Mouse (Mus musculus) MEL (cell line): ENCODE measurements at regions not wholly inside any gene's neighbourhood (a gene's known extent, or its start where the extent isn't known, plus 50 kb on each side); places are given as distances from the start of the nearest gene placed in this dataset.

ENCODE experiments used
- CTCF ChIP-seq, 3 experiments: IDR thresholded peaks in 2 of 3; conservative IDR thresholded peaks in 1 of 3; 2 replicates each; pipeline ENCODE4 v1.5.1; 2011 to 2012; ENCODE audit warnings: low read length in 3 of 3, low read depth in 2 of 3, mild to moderate bottlenecking in 2 of 3, improper control_type of control experiment in 1 of 3, inconsistent platforms in 1 of 3, mixed read lengths in 1 of 3, moderate library complexity in 1 of 3; ENCODE audit not compliant: control insufficient read depth in 1 of 3, insufficient read depth in 1 of 3, poor library complexity in 1 of 3, severe bottlenecking in 1 of 3
- ELF1 ChIP-seq: IDR thresholded peaks from 2 replicates; pipeline ENCODE4 v1.6.1; 2014; ENCODE audit warnings: low read depth, mild to moderate bottlenecking, inconsistent platforms, low read length, improper control_type of control experiment, moderate library complexity
- POLR2A ChIP-seq, 2 experiments: IDR thresholded peaks; 2 replicates each; pipeline ENCODE4 v1.6.1; 2011 to 2012; ENCODE audit warnings: low read length in 2 of 2, mild to moderate bottlenecking in 2 of 2, control low read depth in 1 of 2, improper control_type of control experiment in 1 of 2, low read depth in 1 of 2, moderate library complexity in 1 of 2; ENCODE audit not compliant: control insufficient read depth in 1 of 2, insufficient read depth in 1 of 2, poor library complexity in 1 of 2
- POLR2AphosphoS2 ChIP-seq: IDR thresholded peaks from 2 replicates; pipeline ENCODE4 v1.6.1; 2011; ENCODE audit warnings: low read length, improper control_type of control experiment
- POLR2AphosphoS5 ChIP-seq: IDR thresholded peaks from 2 replicates; pipeline ENCODE4 v1.6.1; 2012; ENCODE audit warnings: low read depth, borderline replicate concordance, mild to moderate bottlenecking, inconsistent platforms, low read length, moderate library complexity, mixed read lengths
- SMC3 ChIP-seq: IDR thresholded peaks from 2 replicates; pipeline ENCODE4 v1.6.1; 2011; ENCODE audit warnings: low read depth, low read length, improper control_type of control experiment
- UBTF ChIP-seq: IDR thresholded peaks from 2 replicates; pipeline ENCODE4 v1.6.1; 2012; ENCODE audit warnings: low read depth, mild to moderate bottlenecking, inconsistent platforms, low read length, improper control_type of control experiment, moderate library complexity, borderline replicate concordance; ENCODE audit not compliant: insufficient read depth
- USF1 ChIP-seq: IDR thresholded peaks from 2 replicates; pipeline ENCODE4 v1.6.1; 2014; ENCODE audit warnings: low read depth, mild to moderate bottlenecking, inconsistent platforms, low read length, improper control_type of control experiment, moderate library complexity

DNA sequence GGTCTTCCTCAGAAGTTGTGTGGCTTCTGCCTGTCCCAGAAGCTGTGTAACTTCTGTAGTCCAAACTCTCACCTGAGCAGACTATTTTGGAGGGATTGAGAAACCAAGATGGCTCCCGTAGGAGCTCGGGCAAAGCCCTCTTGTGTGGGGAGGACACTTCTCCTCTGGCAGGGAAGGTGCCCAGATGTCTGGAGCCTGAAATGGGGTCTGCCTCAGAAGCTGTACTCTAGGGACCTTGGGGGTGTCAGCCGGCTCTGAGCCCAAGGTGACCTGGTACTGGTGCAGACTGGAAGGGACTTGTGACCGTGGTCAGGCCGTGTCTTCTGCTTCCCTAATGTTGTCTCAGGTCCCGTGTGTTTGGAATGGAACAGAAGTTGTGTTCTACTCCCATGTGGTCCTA lies 1207.2 kb upstream of the B3galt2 start:
- TF ChIP-seq POLR2A (IDR thresholded peaks at IDR 0.05; ENCODE audit: control insufficient read depth in 1 of 2, insufficient read depth in 1 of 2, low read depth in 1 of 2, low read length in 2 of 2, poor library complexity in 1 of 2) (no peak), POLR2AphosphoS5 (no peak), CTCF (IDR thresholded peaks at IDR 0.05 in 2 of 3, conservative IDR thresholded peaks at IDR 0.05 in 1 of 3; ENCODE audit: control insufficient read depth in 1 of 3, insufficient read depth in 1 of 3, low read depth in 2 of 3, low read length in 3 of 3, poor library complexity in 1 of 3, severe bottlenecking in 1 of 3) (no peak), POLR2AphosphoS2 (no peak), SMC3 (no peak), USF1 (no peak), ELF1 (no peak), UBTF (no peak)
